Mouse (Mus musculus) liver, adult 2 months (tissue): ENCODE results near the gene Epb41l4b. TPM values are rescaled to one million over a fixed set of nuclear protein-coding genes. Genes with fewer than 3 reads are reported as not detected.
A peak's percentile ranks its signal among the peaks of the same experiment; 100 is the strongest.

Source experiments
- DNase-seq: peaks from one replicate; pipeline ENCODE4 v3.0.0-alpha.2; 2011; ENCODE audit warnings: low read depth, low spot score; ENCODE audit errors: extremely low read depth
- H3K27ac ChIP-seq: fragments of 200-500 bp; replicated peaks from 2 replicates; pipeline ENCODE4 v1.5.1; 2012; ENCODE audit warnings: low read depth, mild to moderate bottlenecking, control low read depth, inconsistent platforms, low read length; ENCODE audit not compliant: insufficient read depth
- H3K27me3 ChIP-seq: fragments of 200-500 bp; 2 replicates; pipeline ENCODE4 v1.6.1; 2012; ENCODE audit warnings: mild to moderate bottlenecking, moderate library complexity, low read length, inconsistent platforms; ENCODE audit not compliant: control insufficient read depth, insufficient read depth
- H3K36me3 ChIP-seq: fragments of 200-500 bp; 2 replicates; pipeline ENCODE4 v1.6.1; 2012; ENCODE audit warnings: low read length, inconsistent platforms; ENCODE audit not compliant: control insufficient read depth, insufficient read depth
- H3K4me1 ChIP-seq: fragments of 200-500 bp; 2 replicates; pipeline ENCODE4 v1.6.1; 2011; ENCODE audit warnings: low read length; ENCODE audit not compliant: control insufficient read depth, insufficient read depth
- H3K4me3 ChIP-seq: fragments of 200-500 bp; 2 replicates; pipeline ENCODE4 v1.5.1; 2011; ENCODE audit warnings: low read depth, mild to moderate bottlenecking, control low read depth, low read length, moderate library complexity; ENCODE audit not compliant: insufficient read depth
- H3K79me2 ChIP-seq: fragments of 200-500 bp; 2 replicates; pipeline ENCODE4 v1.6.1; 2012; ENCODE audit warnings: inconsistent platforms, mild to moderate bottlenecking, low read length, moderate library complexity; ENCODE audit not compliant: control insufficient read depth, insufficient read depth
- H3K9ac ChIP-seq: fragments of 200-500 bp; 2 replicates; pipeline ENCODE4 v1.6.1; 2012; ENCODE audit warnings: low read depth, mild to moderate bottlenecking, control low read depth, inconsistent platforms, low read length
- CTCF ChIP-seq: fragments of 200-500 bp; IDR thresholded peaks from 2 replicates; pipeline ENCODE4 v1.5.1; 2011; ENCODE audit warnings: low read depth, low read length, control low read depth
- POLR2A ChIP-seq: fragments of 200-500 bp; IDR thresholded peaks from 2 replicates; pipeline ENCODE4 v1.6.1; 2011; ENCODE audit warnings: low read length, control low read depth; ENCODE audit not compliant: insufficient read depth; ENCODE audit errors: extremely low read depth
- WGBS: fragments of 180-500 bp; shearing (Covaris S2); methylation state at CpG from one replicate; pipeline ENCODE4 v1.1.7; 2018; 5-methylcytosine and 5-hydroxymethylcytosine counted together
- polyA plus RNA-seq: library from polyadenylated mRNA; depleted of rRNA; stranded (reverse); fragments of >200 nt; gene quantifications from 2 replicates; pipeline ENCODE4 v1.2.3, GENCODE M21; 2012
- total RNA-seq: library from RNA; depleted of rRNA; stranded (reverse); fragments of >200 nt; gene quantifications from 2 replicates; pipeline ENCODE4 v1.2.3, GENCODE M21; 2014

Epb41l4b gene
- total and polyA plus RNA-seq, 2 experiments: 33.9 to 44.7 TPM

- no peak overlapping the region for H3K9ac ChIP-seq
- H3K36me3 ChIP-seq: no peaks in the 10 kb centered on the region
- TF ChIP-seq POLR2A (no peak), CTCF (no peak)
- H3K27ac ChIP-seq: no peak overlapping the region
- H3K27me3 ChIP-seq: no peaks in the 10 kb centered on the region
- H3K4me1 ChIP-seq: no peaks in the 10 kb centered on the region
- 93% methylated on average over 3 of the region's 3 CpGs for WGBS
- no peak for DNase-seq
- no peak overlapping the region for H3K4me3 ChIP-seq
- H3K79me2 ChIP-seq: no peaks in the 10 kb centered on the region
Observed at GRCm38 (mm10) chr4:57023527-57023926, 119.7 kb downstream of the Epb41l4b start.

GRCm38 (mm10) chr4:57021288-57021687, 121.9 kb downstream of the Epb41l4b start:
- Histone ChIP-seq H3K4me1 (no peaks in the 10 kb centered on the region), H3K4me3 (no peak overlapping the region), H3K36me3 (no peaks in the 10 kb centered on the region), H3K9ac (no peak overlapping the region), H3K27me3 (no peaks in the 10 kb centered on the region), H3K27ac (no peak overlapping the region), H3K79me2 (no peaks in the 10 kb centered on the region)
- peak; percentile 14 for DNase-seq
- TF ChIP-seq POLR2A (no peak), CTCF (peak; percentile 39; the same call in 1 of the 2 replicates)
- 93% methylated on average over 3 of the region's 3 CpGs for WGBS

- Histone ChIP-seq H3K4me3 (no peak overlapping the region), H3K79me2 (no peaks in the 10 kb centered on the region), H3K36me3 (no peaks in the 10 kb centered on the region), H3K27me3 (no peaks in the 10 kb centered on the region), H3K9ac (no peak overlapping the region), H3K4me1 (no peaks in the 10 kb centered on the region), H3K27ac (no peak overlapping the region)
- TF ChIP-seq POLR2A: no peak
- TF ChIP-seq CTCF: peak; percentile 91
- peak; percentile 37 for DNase-seq
- WGBS: 17% methylated on average over 5 of the region's 5 CpGs
Observed at GRCm38 (mm10) chr4:57017229-57017628, 126.0 kb downstream of the Epb41l4b start.

GRCm38 (mm10) chr4:57016366-57017171, 126.7 kb downstream of the Epb41l4b start:
- H3K27ac ChIP-seq: no peak overlapping the region

GRCm38 (mm10) chr4:57015032-57015431, 128.2 kb downstream of the Epb41l4b start:
- 20% methylated on average over 5 of the region's 5 CpGs for WGBS
- H3K4me3 ChIP-seq: no peak overlapping the region
- H3K27ac ChIP-seq: no peak overlapping the region
- H3K36me3 ChIP-seq: no peaks in the 10 kb centered on the region
- DNase-seq: peak; percentile 54
- no peak overlapping the region for H3K9ac ChIP-seq
- H3K4me1 ChIP-seq: no peaks in the 10 kb centered on the region
- H3K27me3 ChIP-seq: no peaks in the 10 kb centered on the region; the same call in 1 of the 2 replicates
- TF ChIP-seq POLR2A (no peak), CTCF (no peak)
- no peaks in the 10 kb centered on the region for H3K79me2 ChIP-seq

More at GRCm38 (mm10) chr4:57016366-57017171, 126.7 kb downstream of the Epb41l4b start:
- no peak for DNase-seq
- Histone ChIP-seq H3K4me1 (no peaks in the 10 kb centered on the region), H3K27me3 (no peaks in the 10 kb centered on the region), H3K36me3 (no peaks in the 10 kb centered on the region), H3K9ac (no peak overlapping the region), H3K79me2 (no peaks in the 10 kb centered on the region), H3K4me3 (no peak overlapping the region)
- WGBS: 68% methylated on average over 18 of the region's 18 CpGs
- no peak for TF ChIP-seq CTCF
- TF ChIP-seq POLR2A: no peak
